Mouse (Mus musculus) ES-E14 (cell line): ENCODE results near the gene Spata2l.

Experiments used
- CHD2 ChIP-seq: IDR thresholded peaks from 2 replicates; pipeline ENCODE4 v1.6.1; 2014; ENCODE audit warnings: mild to moderate bottlenecking, low read depth, low read length, inconsistent platforms
- HCFC1 ChIP-seq: IDR thresholded peaks from 2 replicates; pipeline ENCODE4 v1.6.1; 2012; ENCODE audit warnings: low read length, inconsistent platforms, borderline replicate concordance; ENCODE audit not compliant: insufficient read depth
- MAFK ChIP-seq: IDR thresholded peaks from 2 replicates; pipeline ENCODE4 v1.6.1; 2014; ENCODE audit warnings: mild to moderate bottlenecking, low read depth, low read length, inconsistent platforms; ENCODE audit not compliant: insufficient read depth
- ZC3H11A ChIP-seq: IDR thresholded peaks from 2 replicates; pipeline ENCODE4 v1.6.1; 2012; ENCODE audit warnings: low read depth, mild to moderate bottlenecking, inconsistent platforms, low read length, borderline replicate concordance
- ZNF384 ChIP-seq: IDR thresholded peaks from 2 replicates; pipeline ENCODE4 v1.6.1; 2012; ENCODE audit warnings: low read depth, low read length, inconsistent platforms

- TF ChIP-seq ZNF384, result no peak
- no peak for TF ChIP-seq HCFC1
- TF ChIP-seq MAFK, result no peak
- TF ChIP-seq ZC3H11A, result no peak
- TF ChIP-seq CHD2, result no peak
These were observed 14.9 kb upstream of the Spata2l start for GRCm38 (mm10) chr8:123250940-123251339.
